Mouse (Mus musculus) lung, adult 2 months (tissue): ENCODE data around the gene Rhog. TPM values are rescaled to one million over a fixed set of nuclear protein-coding genes. Genes with fewer than 3 reads are reported as not detected.

Experiments used
- DNase-seq: peaks from one replicate; pipeline ENCODE4 v3.0.0; 2022
- H3K4me1 ChIP-seq: fragments of 200-500 bp; 2 replicates; pipeline ENCODE4 v1.6.1; 2011; ENCODE audit warnings: low read length; ENCODE audit not compliant: control insufficient read depth, insufficient read depth
- H3K4me3 ChIP-seq: fragments of 200-500 bp; replicated peaks from 2 replicates; pipeline ENCODE3; 2011; ENCODE audit warnings: low read depth, mild to moderate bottlenecking, control low read depth, low read length; ENCODE audit errors: extremely low read depth
- CTCF ChIP-seq: fragments of 200-500 bp; IDR thresholded peaks from 2 replicates; pipeline ENCODE4 v1.5.1; 2011; ENCODE audit warnings: mild to moderate bottlenecking, low read length, control low read depth; ENCODE audit not compliant: insufficient read depth
- POLR2A ChIP-seq: fragments of 200-500 bp; IDR thresholded peaks from 2 replicates; pipeline ENCODE4 v1.6.1; 2011; ENCODE audit warnings: low read depth, mild to moderate bottlenecking, control low read depth, low read length, borderline replicate concordance; ENCODE audit errors: extremely low read depth
- WGBS: fragments of 180-500 bp; shearing (Covaris S2); methylation state at CpG from one replicate; pipeline ENCODE4 v1.1.7; 2018; 5-methylcytosine and 5-hydroxymethylcytosine counted together
- polyA plus RNA-seq: library from polyadenylated mRNA; depleted of rRNA; stranded (reverse); fragments of >200 nt; gene quantifications from 2 replicates; pipeline ENCODE4 v1.2.3, GENCODE M21; 2012; rRNA removed

Rhog gene
- polyA plus RNA-seq, 1 experiment = 113 TPM

- no peak for DNase-seq
- Histone ChIP-seq H3K4me3 (no peak overlapping the region), H3K4me1 (peaks cover 12% of the 10 kb centered on the region)
- TF ChIP-seq CTCF (no peak), POLR2A (no peak)
- 64% methylated on average over 3 of the region's 3 CpGs for WGBS
These were observed 51.5 kb downstream of the Rhog start for GRCm38 (mm10) chr7:102204296-102204857.

- Histone ChIP-seq H3K4me3 (no peak overlapping the region), H3K4me1 (peaks cover 8% of the 10 kb centered on the region)
- no peak for DNase-seq
- TF ChIP-seq POLR2A = no peak
- TF ChIP-seq CTCF = no peak
These were observed 54.7 kb downstream of the Rhog start for GRCm38 (mm10) chr7:102200996-102201785.

GRCm38 (mm10) chr7:102200576-102200975 lies 55.3 kb downstream of the Rhog start:
- TF ChIP-seq CTCF (no peak), POLR2A (no peak)
- WGBS = 71% methylated on average over 3 of the region's 3 CpGs
- Histone ChIP-seq H3K4me3 (no peak overlapping the region), H3K4me1 (peaks cover 8% of the 10 kb centered on the region)
- no peak for DNase-seq

GRCm38 (mm10) chr7:102192356-102192755 lies 63.5 kb downstream of the Rhog start:
- no peak for TF ChIP-seq POLR2A
- TF ChIP-seq CTCF = 0 out of 2 replicates have a peak, but pooled peaks have one; percentile 2
- WGBS = 58% methylated on average over 1 of the region's 1 CpGs
- Histone ChIP-seq H3K4me1 (no peaks in the 10 kb centered on the region), H3K4me3 (no peak overlapping the region)
- DNase-seq = no peak

Other genes starting within 250 kb of the Rhog start
- 11.4 and 12.0 TPM in 2 replicates for gene Il18bp, start 237.4 kb downstream of the Rhog start, polyA plus RNA-seq
- gene Rnf121, start 190.6 kb downstream of the Rhog start, polyA plus RNA-seq = 20.5 and 31.9 TPM in 2 replicates
- gene Xndc1, start 190.5 kb downstream of the Rhog start, polyA plus RNA-seq = 14.8 and 18.9 TPM in 2 replicates
- gene Xntrpc, start 190.3 kb downstream of the Rhog start, polyA plus RNA-seq = 3.0 and 3.5 TPM in 2 replicates
- not detected in 2 replicates for gene Trpc2, start 172.9 kb downstream of the Rhog start, polyA plus RNA-seq
- gene Art1, start 154.3 kb downstream of the Rhog start, polyA plus RNA-seq = 7.3 and 15.7 TPM in 2 replicates
- 0.27 and 1.2 TPM in 2 replicates for gene Art5, start 146.6 kb downstream of the Rhog start, polyA plus RNA-seq
- 1.6 and 1.9 TPM in 2 replicates for gene Chrna10, start 139.2 kb downstream of the Rhog start, polyA plus RNA-seq
- gene Nup98, start 45.9 kb downstream of the Rhog start, polyA plus RNA-seq = 14.2 and 17.8 TPM in 2 replicates
- gene Pgap2, start 45.8 kb downstream of the Rhog start, polyA plus RNA-seq = 147 and 180 TPM in 2 replicates
- 74.0 and 78.7 TPM in 2 replicates for gene Stim1, start 11.8 kb upstream of the Rhog start, polyA plus RNA-seq
- gene Rrm1, start 185.6 kb upstream of the Rhog start, polyA plus RNA-seq = 5.9 and 7.2 TPM in 2 replicates
- gene Olfr543, start 225.6 kb upstream of the Rhog start, polyA plus RNA-seq = not detected in 2 replicates
- gene Olfr544, start 232.3 kb upstream of the Rhog start, polyA plus RNA-seq = not detected in 2 replicates
- not detected in 2 replicates for gene Olfr545, start 243.5 kb upstream of the Rhog start, polyA plus RNA-seq